Mouse (Mus musculus) midbrain, embryonic 14.5 days (tissue): ENCODE results near the gene Fh1. TPM values are rescaled to one million over a fixed set of nuclear protein-coding genes. Genes with fewer than 3 reads are reported as not detected.

ENCODE experiments used
- ATAC-seq: fragments of 200-750 bp; cut with Nextera tagmentation; 2 replicates; pipeline ENCODE4 v1.8.0; 2017; ENCODE audit warnings: moderate number of reproducible peaks, moderate library complexity; ENCODE audit not compliant: low FRiP score, low TSS enrichment
- DNase-seq: peaks from one replicate; pipeline ENCODE4 v3.0.0-alpha.2; 2015
- H3K27ac ChIP-seq: fragments of 300-500 bp; sonication (generic); replicated peaks from 2 replicates; pipeline ENCODE4 v1.5.1; 2014; ENCODE audit warnings: mild to moderate bottlenecking, low read depth, low read length, moderate library complexity
- H3K27me3 ChIP-seq: fragments of 300-500 bp; sonication (generic); 2 replicates; pipeline ENCODE4 v1.6.1; 2014; ENCODE audit warnings: low read length, control low read depth, mixed read lengths; ENCODE audit not compliant: control insufficient read depth, insufficient read depth
- H3K36me3 ChIP-seq: fragments of 300-500 bp; sonication (generic); 2 replicates; pipeline ENCODE4 v1.6.1; 2014; ENCODE audit warnings: low read length, control low read depth; ENCODE audit not compliant: control insufficient read depth, insufficient read depth
- H3K4me1 ChIP-seq: fragments of 300-500 bp; sonication (generic); 2 replicates; pipeline ENCODE4 v1.6.1; 2014; ENCODE audit warnings: mild to moderate bottlenecking, antibody characterized with exemption, low read length, control low read depth; ENCODE audit not compliant: control insufficient read depth, insufficient read depth
- H3K4me2 ChIP-seq: fragments of 300-500 bp; sonication (generic); 2 replicates; pipeline ENCODE4 v1.6.1; 2014; ENCODE audit warnings: mild to moderate bottlenecking, low read length, moderate library complexity
- H3K4me3 ChIP-seq: fragments of 300-500 bp; sonication (generic); replicated peaks from 2 replicates; pipeline ENCODE4 v1.5.1; 2014; ENCODE audit warnings: low read depth, low read length
- H3K9ac ChIP-seq: fragments of 300-500 bp; sonication (generic); replicated peaks from 2 replicates; pipeline ENCODE4 v1.6.1; 2014; ENCODE audit warnings: mild to moderate bottlenecking, low read length, moderate library complexity
- H3K9me3 ChIP-seq: fragments of 300-500 bp; sonication (generic); 2 replicates; pipeline ENCODE4 v1.6.1; 2016; ENCODE audit warnings: low read length, control low read depth, mixed read lengths; ENCODE audit not compliant: control insufficient read depth
- WGBS: fragments of 180-500 bp; shearing (Covaris S2); extraction: QIAGEN DNeasy Blood & Tissue Kit; methylation state at CpG from one replicate; pipeline ENCODE4 v1.1.7; 2014; 5-methylcytosine and 5-hydroxymethylcytosine counted together
- polyA plus RNA-seq: library from polyadenylated mRNA; unstranded; fragments of >200 nt; fragmentation: Nextera tagmentation; extraction: Ambion mirVana; gene quantifications from 2 replicates; pipeline ENCODE4 v1.2.1, GENCODE M21; 2014

Gene Fh1
- polyA plus RNA-seq, 1 experiment from 2014 or later = 87.7 TPM

DNA sequence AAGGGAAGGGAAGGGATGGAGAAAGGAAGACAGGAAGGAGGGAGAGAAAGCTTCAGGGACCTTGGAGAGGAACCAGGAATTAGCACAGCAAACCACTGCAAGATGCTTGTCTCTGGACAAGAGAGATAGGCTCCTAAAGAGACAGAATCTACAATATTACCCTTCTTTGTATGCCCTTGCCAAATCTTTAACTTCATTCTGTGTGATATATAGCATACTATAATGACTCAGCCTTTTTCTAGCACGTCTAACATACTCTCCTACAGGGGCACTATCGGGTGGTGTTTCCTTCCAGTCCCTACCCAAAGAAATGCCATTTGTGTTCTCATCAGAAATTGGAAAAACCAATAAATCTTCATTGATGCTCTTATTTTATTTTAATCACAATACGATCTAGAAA lies 5.6 kb upstream of the Fh1 start:
- no peak for ATAC-seq
- Histone ChIP-seq H3K27me3 (no peaks in the 10 kb centered on the region), H3K9ac (no peak overlapping the region), H3K36me3 (no peaks in the 10 kb centered on the region), H3K27ac (no peak overlapping the region), H3K9me3 (no peaks in the 10 kb centered on the region), H3K4me1 (no peaks in the 10 kb centered on the region), H3K4me2 (no peak overlapping the region), H3K4me3 (no peak overlapping the region)
- 85% methylated on average over 3 of the region's 3 CpGs for WGBS
- no peak for DNase-seq

DNA sequence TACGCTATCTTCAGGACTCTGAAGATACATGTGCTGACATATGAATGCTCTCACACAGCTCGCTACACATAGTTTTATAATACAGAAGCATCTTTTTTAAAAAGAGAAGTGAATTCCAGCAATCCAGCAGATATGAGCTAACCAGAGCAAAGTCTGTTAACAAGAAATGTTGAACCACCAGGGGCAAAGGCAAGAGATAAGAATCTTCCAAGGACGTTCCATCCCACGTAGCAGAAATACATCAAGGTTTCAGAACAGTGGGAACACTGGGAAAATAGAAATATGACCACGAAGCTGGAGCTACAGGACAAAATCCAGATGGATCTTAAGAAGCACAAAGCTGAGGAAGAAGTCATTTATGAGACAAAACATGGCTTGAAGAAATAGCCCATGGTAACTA lies 4.9 kb upstream of the Fh1 start:
- H3K27ac ChIP-seq = no peak overlapping the region
- H3K36me3 ChIP-seq = no peaks in the 10 kb centered on the region
- H3K9ac ChIP-seq = no peak overlapping the region
- DNase-seq (no peak), ATAC-seq (no peak)
- WGBS = 91% methylated on average over 5 of the region's 5 CpGs
- H3K9me3 ChIP-seq = no peaks in the 10 kb centered on the region
- no peak overlapping the region for H3K4me3 ChIP-seq
- no peaks in the 10 kb centered on the region for H3K27me3 ChIP-seq
- H3K4me1 ChIP-seq = no peaks in the 10 kb centered on the region
- H3K4me2 ChIP-seq = no peak overlapping the region

DNA sequence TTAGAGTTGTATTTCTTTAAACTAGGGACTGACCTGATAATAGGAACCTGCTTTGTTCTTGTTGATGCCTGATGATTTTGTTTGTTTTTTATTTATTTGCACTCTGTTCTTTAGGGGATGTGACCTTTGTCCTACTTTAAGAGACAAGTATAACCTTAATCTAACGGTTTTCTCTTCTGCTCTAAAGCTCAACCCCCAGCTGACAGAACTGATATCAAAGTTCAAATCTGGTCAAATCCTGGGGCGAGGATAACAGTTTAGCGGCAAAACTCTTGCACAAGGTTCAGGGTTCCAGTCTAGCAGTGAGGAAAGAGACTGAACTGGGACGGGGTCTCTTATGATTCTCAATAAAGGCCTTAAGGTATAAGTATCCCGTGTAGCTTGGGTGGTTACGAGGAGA lies 3.8 kb upstream of the Fh1 start:
- Histone ChIP-seq H3K9me3 (no peaks in the 10 kb centered on the region), H3K4me1 (peaks cover 6% of the 10 kb centered on the region), H3K4me2 (no peak overlapping the region), H3K9ac (no peak overlapping the region), H3K4me3 (no peak overlapping the region), H3K27ac (no peak overlapping the region), H3K36me3 (no peaks in the 10 kb centered on the region), H3K27me3 (no peaks in the 10 kb centered on the region)
- no peak for ATAC-seq
- DNase-seq = no peak
- 90% methylated on average over 6 of the region's 6 CpGs for WGBS

DNA sequence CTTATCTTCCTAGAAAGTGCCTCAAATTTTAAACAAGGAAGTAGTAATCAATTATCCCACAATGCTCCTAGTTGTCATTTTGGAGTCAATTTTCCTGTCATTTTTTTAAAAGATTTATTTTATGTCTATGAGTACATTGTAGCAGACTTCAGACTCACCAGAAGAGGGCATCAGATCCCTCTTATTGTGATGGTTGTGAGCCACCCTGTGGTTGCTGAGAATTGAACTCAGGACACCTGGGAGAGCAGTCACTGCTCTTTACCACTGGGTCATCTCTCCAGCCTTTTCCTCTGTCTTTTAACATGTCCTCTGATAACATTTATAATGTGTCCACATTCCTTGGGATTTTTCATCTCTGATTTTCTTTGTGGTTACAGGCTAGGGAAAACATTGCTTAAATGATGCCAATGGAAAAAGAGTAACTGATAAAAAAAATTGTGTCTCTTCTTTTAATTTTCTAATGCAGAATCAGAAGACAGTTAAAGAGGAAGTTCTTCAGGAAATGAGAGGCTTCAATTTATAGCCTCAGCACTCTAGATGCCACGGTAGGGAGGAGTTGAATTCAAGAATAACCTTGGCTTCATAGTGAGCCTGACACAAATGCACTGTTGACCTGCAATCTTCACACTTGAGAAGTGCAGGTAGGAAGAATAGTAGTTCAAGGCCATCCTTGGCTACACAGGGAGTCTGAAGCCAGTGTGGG lies 706 bp upstream of the Fh1 start:
- Histone ChIP-seq H3K4me2 (peak overlapping the region; percentile 63), H3K36me3 (no peaks in the 10 kb centered on the region), H3K9ac (0 out of 2 replicates have a peak overlapping the region, but pooled peaks have one; percentile 23), H3K4me1 (peaks cover 7% of the 10 kb centered on the region), H3K27ac (no peak overlapping the region), H3K9me3 (no peaks in the 10 kb centered on the region), H3K4me3 (peak overlapping the region; percentile 95), H3K27me3 (no peaks in the 10 kb centered on the region)
- DNase-seq (peak; percentile 73), ATAC-seq (peak; percentile 44; the same call in 1 of the 2 replicates)
- WGBS = 89% methylated on average over 1 of the region's 1 CpGs

DNA sequence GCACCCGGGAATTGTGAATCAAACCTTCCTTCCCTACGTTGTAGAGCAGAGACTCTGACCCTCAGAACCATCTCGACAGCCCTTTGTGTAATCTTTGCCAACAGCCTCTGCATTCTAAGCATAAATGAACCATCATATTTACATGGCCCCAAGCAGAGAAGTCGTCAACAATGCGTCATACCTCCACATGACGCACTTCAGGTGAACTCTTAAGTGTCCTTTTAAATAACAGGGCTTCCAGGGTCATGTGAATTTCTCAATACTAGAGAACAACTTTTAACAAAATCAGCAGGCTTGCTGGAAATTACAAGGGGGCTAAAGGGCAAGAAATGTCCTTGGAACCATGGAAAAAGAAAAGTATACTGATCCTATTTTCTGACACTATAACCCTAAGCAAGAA lies 1.8 kb downstream of the Fh1 start:
- Histone ChIP-seq H3K4me1 (peaks cover 7% of the 10 kb centered on the region), H3K4me2 (no peak overlapping the region), H3K27me3 (no peaks in the 10 kb centered on the region), H3K27ac (no peak overlapping the region), H3K9ac (no peak overlapping the region), H3K9me3 (no peaks in the 10 kb centered on the region), H3K36me3 (peaks cover 4% of the 10 kb centered on the region; the same call in 1 of the 2 replicates), H3K4me3 (no peak overlapping the region)
- no peak for DNase-seq
- 92% methylated on average over 6 of the region's 6 CpGs for WGBS
- ATAC-seq = no peak

DNA sequence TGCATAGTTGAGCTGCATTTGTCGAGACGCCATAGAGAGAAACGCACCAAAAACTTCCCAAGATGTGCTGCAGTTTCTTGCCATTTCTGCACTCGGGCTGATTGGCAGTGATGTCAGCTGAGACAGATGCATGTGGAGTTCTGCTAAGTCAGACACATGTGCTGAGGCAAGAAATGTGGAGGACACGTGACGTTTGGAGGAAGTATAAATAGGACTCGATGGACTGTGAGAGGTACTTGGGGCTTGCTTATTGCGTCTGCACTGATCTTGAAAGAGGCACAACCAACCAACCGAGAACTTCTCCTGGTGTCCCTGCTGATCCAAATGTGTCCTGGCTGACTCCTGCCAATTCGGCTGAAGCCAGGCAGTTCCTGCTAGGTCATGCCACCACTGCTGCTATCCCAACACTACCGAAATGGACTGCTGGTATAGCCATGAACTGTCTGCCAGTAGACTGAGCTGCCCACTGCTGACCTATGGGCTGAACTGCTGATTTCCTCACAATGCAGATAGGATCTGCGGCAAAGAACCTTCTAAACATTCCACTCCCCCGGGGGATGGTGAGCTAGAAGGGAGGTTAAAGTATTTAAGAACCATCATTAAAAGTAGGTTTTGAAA lies 5.5 kb downstream of the Fh1 start, which contains the start of gene Kmo:
TSS of gene Kmo (plus strand) at position 568 of the 618 bp plus-strand sequence.
- DNase-seq (no peak), ATAC-seq (no peak)
- peaks cover 7% of the 10 kb centered on the region for H3K4me1 ChIP-seq
- no peaks in the 10 kb centered on the region for H3K9me3 ChIP-seq
- H3K36me3 ChIP-seq = peaks cover 38% of the 10 kb centered on the region
- no peak within 1 kb of the TSS for H3K9ac ChIP-seq
- no peak within 1 kb of the TSS for H3K4me2 ChIP-seq
- no peak within 1 kb of the TSS for H3K4me3 ChIP-seq
- 93% methylated on average over 13 of the region's 13 CpGs for WGBS
- H3K27ac ChIP-seq = no peak within 1 kb of the TSS
- no peaks in the 10 kb centered on the region for H3K27me3 ChIP-seq

DNA sequence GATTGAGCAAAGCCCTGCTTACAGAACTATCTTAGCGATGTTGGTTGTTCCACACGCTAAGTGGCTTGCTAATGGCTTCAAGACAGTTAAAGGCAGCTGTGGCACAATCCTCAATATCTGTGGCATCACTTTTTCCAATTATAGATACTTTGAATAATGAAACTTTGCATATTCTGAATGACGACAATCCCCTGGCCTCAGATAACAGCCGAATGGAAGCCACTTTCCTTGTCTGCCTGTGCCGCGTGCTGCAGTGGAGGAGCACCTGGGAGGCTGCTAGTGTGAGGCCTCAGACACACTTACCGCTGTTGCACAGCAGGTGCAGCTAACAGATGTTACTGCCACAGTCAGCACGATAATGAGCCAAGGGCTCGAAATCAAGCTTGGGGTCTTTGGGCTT lies 10.4 kb downstream of the Fh1 start:
- Histone ChIP-seq H3K4me1 (no peaks in the 10 kb centered on the region), H3K4me3 (no peak overlapping the region), H3K9ac (no peak overlapping the region), H3K36me3 (peaks cover 77% of the 10 kb centered on the region), H3K27ac (no peak overlapping the region), H3K4me2 (no peak overlapping the region), H3K27me3 (no peaks in the 10 kb centered on the region), H3K9me3 (no peaks in the 10 kb centered on the region)
- ATAC-seq = no peak
- DNase-seq = no peak
- WGBS = 95% methylated on average over 9 of the region's 9 CpGs

DNA sequence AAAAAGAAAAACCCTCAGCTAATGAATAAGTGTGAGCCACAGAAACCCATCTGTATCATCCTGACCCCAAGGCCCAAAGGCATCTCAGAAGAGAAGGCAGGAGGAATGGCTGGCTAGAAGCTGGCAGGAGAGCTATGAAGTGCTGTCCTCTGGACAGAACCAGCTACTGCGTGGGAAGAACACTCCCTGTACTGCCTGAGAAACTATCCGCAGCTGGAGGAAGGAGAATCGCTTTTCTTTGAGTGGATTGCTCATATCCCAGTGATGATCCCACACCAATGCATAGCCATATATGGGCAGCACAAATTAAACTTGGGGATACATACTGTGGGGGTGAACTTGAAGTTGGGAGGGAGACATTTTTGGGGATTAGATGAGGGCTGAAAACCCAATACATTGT lies 16.7 kb downstream of the Fh1 start:
- H3K9ac ChIP-seq = no peak overlapping the region
- H3K27me3 ChIP-seq = no peaks in the 10 kb centered on the region
- H3K4me1 ChIP-seq = no peaks in the 10 kb centered on the region
- 96% methylated on average over 3 of the region's 3 CpGs for WGBS
- no peak overlapping the region for H3K4me3 ChIP-seq
- peaks cover 79% of the 10 kb centered on the region for H3K36me3 ChIP-seq
- DNase-seq (no peak), ATAC-seq (no peak)
- no peak overlapping the region for H3K4me2 ChIP-seq
- H3K27ac ChIP-seq = no peak overlapping the region
- H3K9me3 ChIP-seq = no peaks in the 10 kb centered on the region
